Mouse (Mus musculus) small intestine, adult 2 months (tissue): ENCODE data around the gene Rnf217. TPM values are rescaled to one million over a fixed set of nuclear protein-coding genes. Genes with fewer than 3 reads are reported as not detected.

Experiments
- H3K27ac ChIP-seq: fragments of 200-500 bp; 2 replicates; pipeline ENCODE4 v1.5.1; 2012; ENCODE audit warnings: low read depth, low read length, control low read depth, inconsistent platforms; ENCODE audit not compliant: insufficient read depth
- H3K27me3 ChIP-seq: fragments of 200-500 bp; 2 replicates; pipeline ENCODE4 v1.6.1; 2012; ENCODE audit warnings: mild to moderate bottlenecking, moderate library complexity, low read length, inconsistent platforms; ENCODE audit not compliant: control insufficient read depth, insufficient read depth
- H3K36me3 ChIP-seq: fragments of 200-500 bp; 2 replicates; pipeline ENCODE4 v1.6.1; 2012; ENCODE audit warnings: mild to moderate bottlenecking, low read length, control low read depth, inconsistent platforms; ENCODE audit not compliant: control insufficient read depth, insufficient read depth
- H3K4me1 ChIP-seq: fragments of 200-500 bp; 2 replicates; pipeline ENCODE4 v1.6.1; 2012; ENCODE audit warnings: low read length, inconsistent platforms, mixed read lengths; ENCODE audit not compliant: control insufficient read depth, insufficient read depth, insufficient read length
- H3K4me3 ChIP-seq: fragments of 200-500 bp; 2 replicates; pipeline ENCODE4 v1.5.1; 2012; ENCODE audit warnings: low read depth, mild to moderate bottlenecking, control low read depth, inconsistent platforms, low read length, moderate library complexity
- CTCF ChIP-seq: fragments of 200-500 bp; IDR thresholded peaks from 2 replicates; pipeline ENCODE4 v1.5.1; 2012; ENCODE audit warnings: low read depth, mild to moderate bottlenecking, control low read depth, inconsistent platforms, low read length, moderate library complexity, mixed read lengths; ENCODE audit not compliant: insufficient replicate concordance, insufficient read length; ENCODE audit errors: extremely low read depth
- POLR2A ChIP-seq: fragments of 200-500 bp; IDR thresholded peaks from 2 replicates; pipeline ENCODE4 v1.6.1; 2012; ENCODE audit warnings: low read depth, mild to moderate bottlenecking, control low read depth, inconsistent platforms, low read length, moderate library complexity
- WGBS: fragments of 180-500 bp; shearing (Covaris S2); methylation state at CpG from one replicate; pipeline ENCODE4 v1.1.7; 2018; 5-methylcytosine and 5-hydroxymethylcytosine counted together
- polyA plus RNA-seq: library from polyadenylated mRNA; depleted of rRNA; stranded (reverse); fragments of >200 nt; gene quantifications from 2 replicates; pipeline ENCODE4 v1.2.3, GENCODE M21; 2012

Rnf217 gene
- polyA plus RNA-seq, 1 experiment: 0.74 TPM

DNA sequence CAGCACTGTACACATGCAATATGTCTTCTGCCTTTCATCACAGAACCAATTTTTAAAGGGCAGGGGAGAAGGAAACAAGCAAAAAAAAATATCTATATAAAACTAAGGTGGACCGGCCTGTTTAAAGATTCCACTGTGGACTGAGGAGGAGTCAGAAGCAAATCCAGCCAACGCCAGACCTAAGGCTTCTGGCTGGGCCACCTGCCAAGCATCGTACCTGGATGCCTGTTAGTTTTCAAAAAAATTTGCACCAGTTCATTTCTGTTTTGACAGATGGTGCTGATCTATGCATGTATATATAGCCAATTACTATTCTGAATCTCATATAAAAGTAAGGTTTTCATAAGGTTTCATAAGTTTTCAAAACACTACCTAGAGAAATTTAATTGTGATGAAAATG is 113.2 kb downstream of the Rnf217 start:
- no peaks in the 10 kb centered on the region for H3K27me3 ChIP-seq
- WGBS: 67% methylated on average over 3 of the region's 3 CpGs
- no peak for TF ChIP-seq CTCF

DNA sequence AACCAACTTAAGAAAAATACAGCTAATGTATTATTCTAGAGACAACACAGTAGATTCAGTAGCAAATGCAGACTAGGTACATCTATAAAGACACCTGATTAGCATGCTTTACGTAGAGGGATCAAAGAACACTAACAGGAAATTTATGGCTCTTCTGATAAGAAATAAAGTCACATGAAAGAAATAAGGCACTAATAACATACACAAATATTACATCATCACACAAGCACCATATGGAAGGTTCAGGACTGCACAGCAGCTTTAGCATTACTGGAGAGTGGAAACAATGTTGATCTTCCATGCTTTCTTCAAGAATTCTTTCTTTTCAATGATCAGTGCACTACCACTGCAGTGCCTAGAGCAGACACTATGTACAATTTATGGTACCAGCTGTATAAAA is 114.7 kb downstream of the Rnf217 start:
- 31% methylated on average over 1 of the region's 1 CpGs for WGBS
- TF ChIP-seq CTCF (no peak), POLR2A (no peak)
- Histone ChIP-seq H3K27ac (no peak overlapping the region), H3K27me3 (no peaks in the 10 kb centered on the region), H3K4me1 (no peaks in the 10 kb centered on the region), H3K36me3 (no peaks in the 10 kb centered on the region), H3K4me3 (no peak overlapping the region)

More for the DNA sequence above, 113.2 kb downstream of the Rnf217 start:
- Histone ChIP-seq H3K4me3 (no peak overlapping the region), H3K27ac (no peak overlapping the region), H3K4me1 (no peaks in the 10 kb centered on the region), H3K36me3 (no peaks in the 10 kb centered on the region)

DNA sequence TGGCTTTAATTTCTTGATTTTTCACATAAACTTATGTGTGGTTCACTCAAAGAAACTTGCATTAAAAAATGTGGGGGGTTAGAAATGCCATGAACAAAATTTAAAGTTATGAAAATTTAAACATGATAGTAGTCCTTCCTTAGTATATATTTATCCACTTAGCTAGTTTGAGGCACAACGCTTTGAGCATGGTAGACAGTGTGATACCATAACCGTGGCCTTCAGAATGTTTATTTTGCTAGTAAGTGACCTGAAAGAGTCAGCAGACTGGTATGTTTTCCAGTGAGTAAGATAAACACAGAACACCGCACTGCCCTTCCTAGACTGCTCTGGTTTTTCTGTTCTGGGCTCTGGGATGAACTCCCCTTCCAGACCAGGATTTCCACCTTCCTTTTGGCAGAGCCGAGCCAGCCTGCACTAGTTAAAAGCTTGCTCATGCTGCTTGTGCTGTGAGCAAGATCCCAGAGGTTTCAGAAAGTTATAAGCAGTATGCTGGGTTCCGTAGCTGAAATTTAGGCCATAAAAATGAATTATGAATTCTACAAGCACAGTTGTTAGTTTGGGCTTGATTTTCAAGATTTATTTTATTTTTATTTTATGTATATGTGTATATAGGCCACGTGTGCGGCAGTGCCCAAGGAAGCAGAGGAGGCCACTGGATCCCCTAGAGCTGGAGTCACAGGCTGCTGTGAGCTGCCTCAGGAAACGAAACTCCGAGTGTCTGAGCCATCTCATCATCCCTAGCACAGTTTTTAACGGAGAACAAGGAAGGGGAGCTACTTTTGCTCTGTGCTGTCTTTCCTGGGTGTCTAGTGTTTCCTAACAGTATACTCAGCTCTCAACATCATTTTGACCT is 141.7 kb downstream of the Rnf217 start:
- 61% methylated on average over 10 of the region's 10 CpGs for WGBS

DNA sequence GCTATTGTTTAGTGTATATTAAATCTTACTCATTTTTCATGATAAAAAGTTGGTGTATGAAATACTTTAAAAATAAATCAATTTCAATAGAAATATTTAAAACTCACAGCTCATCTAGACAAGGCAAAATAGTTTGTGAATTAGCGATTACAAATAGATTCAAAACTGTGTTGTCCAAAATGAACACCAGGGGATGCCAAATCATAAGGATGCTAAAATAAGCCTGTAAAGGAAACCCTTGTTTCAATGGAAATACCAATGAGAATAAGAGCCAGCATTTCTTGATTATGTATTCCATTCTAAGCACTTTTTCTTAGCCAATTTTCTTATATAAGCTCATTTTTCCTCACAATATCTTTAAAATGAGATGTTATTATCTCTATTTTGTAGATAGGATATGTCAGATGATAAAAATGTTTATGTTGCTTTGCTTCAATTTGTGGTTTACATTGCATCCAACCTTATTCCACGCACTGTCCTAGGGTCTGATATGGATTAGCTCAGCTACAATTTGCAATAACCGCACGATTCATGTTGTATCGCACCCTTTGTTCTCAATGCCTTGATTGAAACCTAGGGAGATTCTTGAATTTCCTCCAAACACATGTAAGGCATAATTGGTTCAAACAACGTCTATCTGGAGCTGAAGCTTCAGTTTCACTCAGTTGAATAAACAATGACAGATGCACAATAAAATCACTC is 143.0 kb downstream of the Rnf217 start:
- no peaks in the 10 kb centered on the region for H3K4me1 ChIP-seq
- H3K4me3 ChIP-seq: no peak overlapping the region
- 76% methylated on average over 6 of the region's 6 CpGs for WGBS
- H3K27me3 ChIP-seq: no peaks in the 10 kb centered on the region
- TF ChIP-seq POLR2A: no peak
- TF ChIP-seq CTCF: no peak
- H3K27ac ChIP-seq: no peak overlapping the region
- H3K36me3 ChIP-seq: no peaks in the 10 kb centered on the region

More for the DNA sequence above, 141.7 kb downstream of the Rnf217 start:
- Histone ChIP-seq H3K27me3 (no peaks in the 10 kb centered on the region), H3K4me3 (no peak overlapping the region), H3K4me1 (no peaks in the 10 kb centered on the region), H3K27ac (no peak overlapping the region), H3K36me3 (no peaks in the 10 kb centered on the region)
- TF ChIP-seq CTCF (no peak), POLR2A (no peak)

DNA sequence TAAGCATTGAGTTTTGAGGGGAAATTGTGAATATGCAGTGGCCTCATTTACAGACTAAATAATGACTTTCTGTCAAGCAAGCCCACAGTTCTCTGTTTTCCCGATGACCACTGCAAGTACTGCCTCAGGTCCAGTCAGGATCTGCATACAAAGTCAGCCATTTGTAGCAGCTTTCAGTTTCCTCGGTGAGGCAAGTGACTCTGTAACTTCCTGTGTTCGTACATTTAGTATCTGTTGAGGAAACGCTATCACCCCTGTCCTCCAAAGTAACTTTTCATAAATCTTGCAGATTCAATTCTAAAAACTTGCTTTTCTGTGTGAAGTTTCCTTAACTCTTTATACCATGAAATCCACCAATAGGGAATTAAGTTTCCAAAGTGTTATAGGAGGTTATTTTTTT is 143.6 kb downstream of the Rnf217 start:
- TF ChIP-seq CTCF (no peak), POLR2A (no peak)
- WGBS: 51% methylated on average over 4 of the region's 4 CpGs
- Histone ChIP-seq H3K36me3 (no peaks in the 10 kb centered on the region), H3K27ac (no peak overlapping the region), H3K4me1 (no peaks in the 10 kb centered on the region), H3K4me3 (no peak overlapping the region), H3K27me3 (no peaks in the 10 kb centered on the region)

DNA sequence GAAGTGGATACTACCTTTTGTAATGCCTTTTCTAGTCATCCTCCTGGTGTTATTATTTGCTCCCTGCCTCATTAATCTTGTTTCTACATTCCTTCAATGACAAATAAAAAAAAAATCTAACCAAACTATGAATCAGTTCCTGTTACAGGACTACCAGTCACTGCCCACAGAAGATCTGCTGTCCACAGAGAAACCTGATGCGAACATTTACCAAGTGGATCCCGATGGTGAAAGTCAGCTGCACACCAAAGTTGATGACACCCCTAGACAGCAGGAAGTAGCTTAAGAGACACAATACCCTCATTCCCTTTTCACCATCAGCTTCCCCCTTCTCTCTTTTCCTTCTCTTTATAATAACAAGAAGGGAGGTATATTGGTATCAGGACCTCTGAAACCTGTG is 145.9 kb downstream of the Rnf217 start:
- 97% methylated on average over 2 of the region's 2 CpGs for WGBS
- H3K4me3 ChIP-seq: no peak overlapping the region
- H3K4me1 ChIP-seq: no peaks in the 10 kb centered on the region
- no peaks in the 10 kb centered on the region for H3K27me3 ChIP-seq
- TF ChIP-seq CTCF (no peak), POLR2A (no peak)
- no peak overlapping the region for H3K27ac ChIP-seq
- H3K36me3 ChIP-seq: no peaks in the 10 kb centered on the region

DNA sequence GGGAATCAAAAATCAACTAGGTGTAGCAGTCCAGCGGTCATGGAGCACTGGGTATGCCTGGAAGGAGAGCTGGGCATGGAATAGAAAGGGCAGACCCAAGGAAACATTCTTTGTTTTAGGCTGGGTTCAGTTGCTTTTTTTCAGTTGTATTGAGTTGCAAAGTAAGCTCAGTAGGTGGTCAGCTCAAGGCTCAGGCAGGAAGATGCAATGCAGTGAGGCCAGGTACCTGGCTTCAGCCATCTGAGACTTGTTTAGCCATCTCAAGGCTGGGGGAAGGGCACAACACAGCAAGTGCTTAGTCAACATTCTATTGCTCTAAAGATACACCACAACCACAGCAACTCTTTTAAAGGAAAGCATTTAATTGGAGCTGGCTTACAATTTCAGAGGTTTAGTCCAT is 152.2 kb downstream of the Rnf217 start:
- no peaks in the 10 kb centered on the region for H3K36me3 ChIP-seq
- TF ChIP-seq POLR2A (no peak), CTCF (no peak)
- 76% methylated on average over 1 of the region's 1 CpGs for WGBS
- no peaks in the 10 kb centered on the region for H3K27me3 ChIP-seq
- no peak overlapping the region for H3K27ac ChIP-seq
- H3K4me3 ChIP-seq: no peak overlapping the region
- H3K4me1 ChIP-seq: no peaks in the 10 kb centered on the region
